Mouse (Mus musculus) myocyte (in vitro differentiated cells): ENCODE results near the gene Ctbp2. TPM values are rescaled to one million over a fixed set of nuclear protein-coding genes. Genes with fewer than 3 reads are reported as not detected.

Source experiments
- H3K27me3 ChIP-seq: one replicate; pipeline ENCODE4 v1.6.1; 2011; ENCODE audit not compliant: control insufficient read depth, insufficient read depth, insufficient read length
- H3K36me3 ChIP-seq: one replicate; pipeline ENCODE4 v1.6.1; 2011; ENCODE audit not compliant: control insufficient read depth, insufficient read depth
- H3K4me2 ChIP-seq: one replicate; pipeline ENCODE4 v1.6.1; 2011; ENCODE audit warnings: low read depth, control low read depth
- H3K4me3 ChIP-seq: one replicate; pipeline ENCODE4 v1.5.1; 2011; ENCODE audit warnings: mild to moderate bottlenecking, control low read depth, moderate library complexity
- H3K79me2 ChIP-seq: one replicate; pipeline ENCODE4 v1.6.1; 2011; ENCODE audit not compliant: control insufficient read depth, insufficient read depth
- H3ac ChIP-seq: one replicate; pipeline ENCODE4 v1.6.1; 2011; ENCODE audit not compliant: control insufficient read depth, insufficient read length
- CEBPB ChIP-seq: IDR thresholded peaks from 2 replicates; pipeline ENCODE4 v1.6.1; 2011; ENCODE audit warnings: mild to moderate bottlenecking, moderate library complexity; ENCODE audit not compliant: poor library complexity, insufficient read depth, severe bottlenecking
- E2F4 ChIP-seq: IDR thresholded peaks from one replicate; pipeline ENCODE4 v1.6.1; 2011; ENCODE audit warnings: mild to moderate bottlenecking, control low read depth, moderate library complexity; ENCODE audit not compliant: insufficient read depth
- MAX ChIP-seq: IDR thresholded peaks from one replicate; pipeline ENCODE4 v1.6.1; 2011; ENCODE audit warnings: low read depth, mild to moderate bottlenecking, control low read depth
- MYOD1 ChIP-seq, 3 experiments: IDR thresholded peaks; one replicate each; pipeline ENCODE4 v1.6.1; 2011; ENCODE audit warnings: control low read depth in 2 of 3, low read depth in 2 of 3, mild to moderate bottlenecking in 2 of 3, moderate library complexity in 1 of 3; ENCODE audit not compliant: insufficient read length in 2 of 3, control insufficient read depth in 1 of 3
- MYOG ChIP-seq, 3 experiments: IDR thresholded peaks; one replicate each; pipeline ENCODE4 v1.6.1; 2011; ENCODE audit warnings: control low read depth in 2 of 3, low read depth in 2 of 3, mild to moderate bottlenecking in 2 of 3; ENCODE audit not compliant: insufficient read length in 2 of 3, control insufficient read depth in 1 of 3, insufficient read depth in 1 of 3
- POLR2A ChIP-seq: IDR thresholded peaks from one replicate; pipeline ENCODE4 v1.6.1; 2011; ENCODE audit warnings: low read depth, mild to moderate bottlenecking, control low read depth, moderate library complexity; ENCODE audit not compliant: insufficient read length
- POLR2AphosphoS2 ChIP-seq: IDR thresholded peaks from one replicate; pipeline ENCODE4 v1.6.1; 2011; ENCODE audit warnings: low read depth, control low read depth; ENCODE audit not compliant: insufficient read length
- REST ChIP-seq: IDR thresholded peaks from one replicate; pipeline ENCODE4 v1.6.1; 2011; ENCODE audit warnings: mild to moderate bottlenecking, control low read depth, moderate library complexity; ENCODE audit not compliant: insufficient read depth, insufficient read length
- SRF ChIP-seq: IDR thresholded peaks from one replicate; pipeline ENCODE4 v1.6.1; 2011; ENCODE audit warnings: low read depth; ENCODE audit not compliant: control insufficient read depth, insufficient read length
- TCF12 ChIP-seq: IDR thresholded peaks from one replicate; pipeline ENCODE4 v1.6.1; 2011; ENCODE audit warnings: mild to moderate bottlenecking, control low read depth; ENCODE audit not compliant: poor library complexity, insufficient read depth, severe bottlenecking
- TCF3 ChIP-seq: IDR thresholded peaks from one replicate; pipeline ENCODE4 v1.6.1; 2011; ENCODE audit warnings: low read depth, control low read depth; ENCODE audit not compliant: insufficient read length
- USF1 ChIP-seq: IDR thresholded peaks from one replicate; pipeline ENCODE4 v1.6.1; 2011; ENCODE audit warnings: low read depth, mild to moderate bottlenecking, control low read depth, moderate library complexity
- polyA plus RNA-seq: library from polyadenylated mRNA; unstranded; fragments of >200 nt; fragmentation: generic; extraction: Trizol; gene quantifications from one replicate; pipeline ENCODE4 v1.2.1, GENCODE M21; 2012; ENCODE audit warnings: missing spikeins

The Ctbp2 gene
- polyA plus RNA-seq, 1 experiment, result 22.4 TPM

GRCm38 (mm10) chr7:133048085-133048630, 76.0 kb downstream of the Ctbp2 start:
- Histone ChIP-seq H3ac (no peak overlapping the region), H3K36me3 (no peaks in the 10 kb centered on the region), H3K79me2 (peaks cover 35% of the 10 kb centered on the region), H3K4me2 (no peak overlapping the region), H3K27me3 (no peaks in the 10 kb centered on the region), H3K4me3 (no peak overlapping the region)
- TF ChIP-seq CEBPB (no peak), MYOG (IDR thresholded peaks at IDR 0.05; ENCODE audit: control insufficient read depth in 1 of 3, insufficient read depth in 1 of 3, insufficient read length in 2 of 3, low read depth in 2 of 3) (no peak), TCF3 (no peak), E2F4 (no peak), POLR2A (no peak), MYOD1 (IDR thresholded peaks at IDR 0.05; ENCODE audit: control insufficient read depth in 1 of 3, insufficient read length in 2 of 3, low read depth in 2 of 3) (no peak), USF1 (no peak), REST (no peak), TCF12 (no peak), POLR2AphosphoS2 (no peak), MAX (no peak), SRF (no peak)

GRCm38 (mm10) chr7:133047287-133047686, 76.9 kb downstream of the Ctbp2 start:
- Histone ChIP-seq H3ac (no peak overlapping the region), H3K4me3 (no peak overlapping the region), H3K79me2 (peaks cover 35% of the 10 kb centered on the region), H3K27me3 (no peaks in the 10 kb centered on the region), H3K4me2 (no peak overlapping the region), H3K36me3 (no peaks in the 10 kb centered on the region)
- TF ChIP-seq MAX, result no peak

GRCm38 (mm10) chr7:133044721-133045120, 79.4 kb downstream of the Ctbp2 start:
- TF ChIP-seq POLR2A (no peak), E2F4 (no peak), TCF3 (no peak), MYOD1 (IDR thresholded peaks at IDR 0.05; ENCODE audit: control insufficient read depth in 1 of 3, insufficient read length in 2 of 3, low read depth in 2 of 3) (no peak), POLR2AphosphoS2 (no peak), CEBPB (no peak), SRF (no peak), MYOG (IDR thresholded peaks at IDR 0.05; ENCODE audit: control insufficient read depth in 1 of 3, insufficient read depth in 1 of 3, insufficient read length in 2 of 3, low read depth in 2 of 3) (no peak), USF1 (no peak), REST (no peak), TCF12 (no peak), MAX (no peak)

GRCm38 (mm10) chr7:133041784-133042183, 82.4 kb downstream of the Ctbp2 start:
- peaks cover 24% of the 10 kb centered on the region for H3K79me2 ChIP-seq
- H3K27me3 ChIP-seq, result no peaks in the 10 kb centered on the region
- H3K4me2 ChIP-seq, result no peak overlapping the region
- no peak overlapping the region for H3ac ChIP-seq
- H3K4me3 ChIP-seq, result no peak overlapping the region
- no peaks in the 10 kb centered on the region for H3K36me3 ChIP-seq
- no peak for TF ChIP-seq SRF
- no peak for TF ChIP-seq POLR2A
- TF ChIP-seq CEBPB, result no peak
- TF ChIP-seq MYOG (IDR thresholded peaks at IDR 0.05; ENCODE audit: control insufficient read depth in 1 of 3, insufficient read depth in 1 of 3, insufficient read length in 2 of 3, low read depth in 2 of 3), result no peak
- TF ChIP-seq REST, result no peak
- TF ChIP-seq POLR2AphosphoS2, result no peak
- no peak for TF ChIP-seq TCF12
- no peak for TF ChIP-seq USF1
- no peak for TF ChIP-seq E2F4
- TF ChIP-seq TCF3, result no peak
- TF ChIP-seq MYOD1 (IDR thresholded peaks at IDR 0.05; ENCODE audit: control insufficient read depth in 1 of 3, insufficient read length in 2 of 3, low read depth in 2 of 3), result no peak
- TF ChIP-seq MAX, result no peak

More at GRCm38 (mm10) chr7:133044721-133045120, 79.4 kb downstream of the Ctbp2 start:
- Histone ChIP-seq H3K27me3 (no peaks in the 10 kb centered on the region), H3K79me2 (peaks cover 45% of the 10 kb centered on the region), H3ac (no peak overlapping the region), H3K36me3 (no peaks in the 10 kb centered on the region), H3K4me3 (no peak overlapping the region), H3K4me2 (no peak overlapping the region)
